Mouse (Mus musculus) stomach, postnatal 0 days (tissue): ENCODE data around the gene Pam16. TPM values are rescaled to one million over a fixed set of nuclear protein-coding genes. Genes with fewer than 3 reads are reported as not detected.

Source experiments
- ATAC-seq: fragments of 200-750 bp; cut with Nextera tagmentation; 2 replicates; pipeline ENCODE4 v1.8.0; 2017; ENCODE audit not compliant: low FRiP score, low TSS enrichment
- DNase-seq: peaks from one replicate; pipeline ENCODE4 v3.0.0-alpha.2; 2016; ENCODE audit warnings: low spot score
- H3K27ac ChIP-seq: fragments of 300-500 bp; sonication (generic); replicated peaks from 2 replicates; pipeline ENCODE4 v1.5.1; 2014; ENCODE audit warnings: mild to moderate bottlenecking, control low read depth
- H3K27me3 ChIP-seq: fragments of 300-500 bp; sonication (generic); 2 replicates; pipeline ENCODE4 v1.6.1; 2014; ENCODE audit warnings: low read length; ENCODE audit not compliant: control insufficient read depth, insufficient read depth
- H3K36me3 ChIP-seq: fragments of 300-500 bp; sonication (generic); 2 replicates; pipeline ENCODE4 v1.6.1; 2014; ENCODE audit warnings: low read length, mixed read lengths; ENCODE audit not compliant: control insufficient read depth, insufficient read depth
- H3K4me1 ChIP-seq: fragments of 300-500 bp; sonication (generic); replicated peaks from 2 replicates; pipeline ENCODE4 v1.6.1; 2014; ENCODE audit warnings: antibody characterized with exemption; ENCODE audit not compliant: control insufficient read depth, insufficient read depth
- H3K4me2 ChIP-seq: fragments of 300-500 bp; sonication (generic); replicated peaks from 2 replicates; pipeline ENCODE4 v1.6.1; 2014; ENCODE audit warnings: low read depth, mild to moderate bottlenecking, control low read depth, moderate library complexity
- H3K4me3 ChIP-seq: fragments of 300-500 bp; sonication (generic); 2 replicates; pipeline ENCODE4 v1.5.1; 2014; ENCODE audit warnings: low read depth, low read length, control low read depth
- H3K9ac ChIP-seq: fragments of 300-500 bp; sonication (generic); 2 replicates; pipeline ENCODE4 v1.6.1; 2014; ENCODE audit warnings: mild to moderate bottlenecking, low read length, control low read depth, mixed read lengths
- H3K9me3 ChIP-seq: fragments of 300-500 bp; sonication (generic); 2 replicates; pipeline ENCODE4 v1.6.1; 2016; ENCODE audit warnings: low read length; ENCODE audit not compliant: control insufficient read depth
- CTCF ChIP-seq: IDR thresholded peaks from 2 replicates; pipeline ENCODE4 v1.5.1; 2016; ENCODE audit warnings: antibody characterized with exemption, low read depth, mild to moderate bottlenecking, moderate library complexity
- EP300 ChIP-seq: optimal IDR thresholded peaks from 2 replicates; pipeline ENCODE3; 2016; ENCODE audit warnings: antibody characterized with exemption
- WGBS: fragments of 180-500 bp; shearing (Covaris S2); extraction: QIAGEN DNeasy Blood & Tissue Kit; methylation state at CpG from one replicate; pipeline ENCODE4 v1.1.7; 2014; 5-methylcytosine and 5-hydroxymethylcytosine counted together
- polyA plus RNA-seq: library from polyadenylated mRNA; unstranded; fragments of >200 nt; fragmentation: Nextera tagmentation; extraction: Ambion mirVana; gene quantifications from 2 replicates; pipeline ENCODE4 v1.2.1, GENCODE M21; 2015

Pam16 gene
- polyA plus RNA-seq, 1 experiment from 2014 or later: 71.9 TPM

GRCm38 (mm10) chr16:4639831-4640237 is 15.0 kb upstream of the Pam16 start, which contains the start of the genes Vasn and Dnaja3:
Gene Vasn, plus strand, starts transcription at chr16:4639941.
Gene Dnaja3, plus strand, starts transcription at chr16:4639989.
- peak within 1 kb of the TSS; percentile 94 for H3K27ac ChIP-seq
- 3% methylated on average over 22 of the region's 22 CpGs for WGBS
- peak; percentile 91 for ATAC-seq
- peaks cover 23% of the 10 kb centered on the region for H3K4me1 ChIP-seq
- peak within 1 kb of the TSS; percentile 82 for H3K9ac ChIP-seq
- no peaks in the 10 kb centered on the region; the same call in 1 of the 2 replicates for H3K36me3 ChIP-seq
- no peaks in the 10 kb centered on the region for H3K9me3 ChIP-seq
- H3K4me3 ChIP-seq: peak within 1 kb of the TSS; percentile 69
- peak within 1 kb of the TSS; percentile 83 for H3K4me2 ChIP-seq
- TF ChIP-seq EP300: no peak
- TF ChIP-seq CTCF: no peak
- no peaks in the 10 kb centered on the region for H3K27me3 ChIP-seq
- peak; percentile 93 for DNase-seq

- Histone ChIP-seq H3K4me2 (no peak overlapping the region), H3K4me1 (peaks cover 19% of the 10 kb centered on the region), H3K27me3 (no peaks in the 10 kb centered on the region), H3K4me3 (no peak overlapping the region), H3K9ac (no peak overlapping the region), H3K27ac (no peak overlapping the region), H3K9me3 (no peaks in the 10 kb centered on the region), H3K36me3 (no peaks in the 10 kb centered on the region; the same call in 1 of the 2 replicates)
- ATAC-seq (no peak), DNase-seq (no peak)
- TF ChIP-seq CTCF (no peak), EP300 (no peak)
- WGBS: 86% methylated on average over 3 of the region's 3 CpGs
These were observed 14.2 kb upstream of the Pam16 start for GRCm38 (mm10) chr16:4638891-4639390.

- no peaks in the 10 kb centered on the region for H3K9me3 ChIP-seq
- H3K4me2 ChIP-seq: no peak overlapping the region
- ATAC-seq (no peak), DNase-seq (no peak)
- no peaks in the 10 kb centered on the region; the same call in none of the 2 replicates for H3K36me3 ChIP-seq
- no peak overlapping the region for H3K9ac ChIP-seq
- WGBS: 73% methylated on average over 4 of the region's 4 CpGs
- H3K4me3 ChIP-seq: no peak overlapping the region
- no peak for TF ChIP-seq CTCF
- no peak for TF ChIP-seq EP300
- H3K4me1 ChIP-seq: peaks cover 2% of the 10 kb centered on the region; the same call in 1 of the 2 replicates
- H3K27me3 ChIP-seq: no peaks in the 10 kb centered on the region
- H3K27ac ChIP-seq: no peak overlapping the region
These were observed 11.0 kb upstream of the Pam16 start for GRCm38 (mm10) chr16:4635760-4636159.

GRCm38 (mm10) chr16:4634681-4635080 is 9.9 kb upstream of the Pam16 start:
- no peak overlapping the region for H3K4me3 ChIP-seq

GRCm38 (mm10) chr16:4633661-4634060 is 8.9 kb upstream of the Pam16 start:
- ATAC-seq: no peak
- no peaks in the 10 kb centered on the region for H3K27me3 ChIP-seq
- no peak overlapping the region for H3K9ac ChIP-seq
- 97% methylated on average over 3 of the region's 3 CpGs for WGBS
- no peaks in the 10 kb centered on the region for H3K4me1 ChIP-seq
- no peak overlapping the region for H3K4me2 ChIP-seq
- DNase-seq: no peak
- H3K9me3 ChIP-seq: no peaks in the 10 kb centered on the region
- H3K4me3 ChIP-seq: no peak overlapping the region
- H3K36me3 ChIP-seq: no peaks in the 10 kb centered on the region; the same call in none of the 2 replicates
- TF ChIP-seq CTCF: no peak
- TF ChIP-seq EP300: no peak
- no peak overlapping the region for H3K27ac ChIP-seq

More at GRCm38 (mm10) chr16:4634681-4635080, 9.9 kb upstream of the Pam16 start:
- H3K27ac ChIP-seq: no peak overlapping the region
- no peaks in the 10 kb centered on the region; the same call in none of the 2 replicates for H3K36me3 ChIP-seq
- TF ChIP-seq EP300 (no peak), CTCF (no peak)
- H3K9ac ChIP-seq: no peak overlapping the region
- H3K4me1 ChIP-seq: no peaks in the 10 kb centered on the region
- 87% methylated on average over 9 of the region's 9 CpGs for WGBS
- DNase-seq: no peak
- ATAC-seq: no peak
- no peak overlapping the region for H3K4me2 ChIP-seq
- H3K27me3 ChIP-seq: no peaks in the 10 kb centered on the region
- H3K9me3 ChIP-seq: no peaks in the 10 kb centered on the region

GRCm38 (mm10) chr16:4632050-4632449 is 7.3 kb upstream of the Pam16 start:
- TF ChIP-seq EP300: no peak
- TF ChIP-seq CTCF: peak; percentile 76
- Histone ChIP-seq H3K27me3 (no peaks in the 10 kb centered on the region), H3K36me3 (peaks cover 3% of the 10 kb centered on the region), H3K4me1 (no peaks in the 10 kb centered on the region), H3K9ac (no peak overlapping the region), H3K4me3 (no peak overlapping the region), H3K4me2 (no peak overlapping the region), H3K9me3 (no peaks in the 10 kb centered on the region), H3K27ac (no peak overlapping the region)
- DNase-seq (peak; percentile 74), ATAC-seq (peak; percentile 66)
- 37% methylated on average over 7 of the region's 7 CpGs for WGBS
